9 mouse cellular contexts compared by ENCODE assay signal in genomic region chr10:130228246-130228645, GRCm38 (mm10). TPM values are rescaled to one million over a fixed set of nuclear protein-coding genes. Genes with fewer than 3 reads are reported as not detected.
DNase-seq lines count a peak whose midpoint lies in the region; ATAC-seq and TF ChIP-seq lines count a peak whose summit lies in the region.
"Had no signal": no experiment of that assay in that cellular context is flagged by ENCODE, and none has a peak within 500 bp of the region (broad histone marks: within the 10 kb centered on the region; RNA-seq: fewer than 3 reads in every experiment).

No protein-coding gene starts in this region.

- 0 out of 2 replicates have a peak, but pooled peaks have one; percentile 68 for ATAC-seq in intestine, embryonic 14.5 days (replicated peaks; ENCODE audit: low FRiP score, low TSS enrichment, low read depth)
- peak; percentile 89 for ATAC-seq in midbrain, postnatal 0 days (ENCODE audit: low FRiP score)

- H3K4me1 ChIP-seq in E14TG2a.4 (replicated peaks; ENCODE audit: low read depth, low read length) = no peaks in the 10 kb centered on the region
- H3K4me1 ChIP-seq in forebrain, embryonic 10.5 days = no peaks in the 10 kb centered on the region
- H3K4me1 ChIP-seq in intestine, embryonic 14.5 days (replicated peaks; ENCODE audit: control insufficient read depth, insufficient read depth, low read length) = no peaks in the 10 kb centered on the region
- H3K4me1 ChIP-seq in midbrain, postnatal 0 days (ENCODE audit: insufficient read depth, low read length) = no peaks in the 10 kb centered on the region
- H3K4me1 ChIP-seq: heart, embryonic 13.5 days had no signal

- TF ChIP-seq CTCF in E14TG2a.4 (conservative IDR thresholded peaks at IDR 0.05; ENCODE audit: low read length) = peak; percentile 81
- TF ChIP-seq CTCF in midbrain, postnatal 0 days (IDR thresholded peaks at IDR 0.05) = peak; percentile 94

- intact Hi-C loops in left cerebral cortex, postnatal 36 days (cut with DNase I) = loop anchor here (1.0 kb wide), 1 partner anchor 70 kb away; no protein-coding TSS in a partner anchor

- no peaks in the 10 kb centered on the region for H3K27me3 ChIP-seq in E14TG2a.4 (ENCODE audit: insufficient read depth, low read length)
- no peaks in the 10 kb centered on the region for H3K27me3 ChIP-seq in forebrain, embryonic 10.5 days (ENCODE audit: poor library complexity, severe bottlenecking)
- H3K27me3 ChIP-seq in intestine, embryonic 14.5 days (replicated peaks; ENCODE audit: control insufficient read depth, insufficient read depth, low read length) = no peaks in the 10 kb centered on the region
- no peaks in the 10 kb centered on the region for H3K27me3 ChIP-seq in midbrain, postnatal 0 days (ENCODE audit: insufficient read depth, low read length)
- H3K27me3 ChIP-seq: heart, embryonic 13.5 days had no signal

- DNase-seq in 3134 (ENCODE audit: extremely low read depth, insufficient read length, low spot score) = peak; percentile 2
- DNase-seq in c-Kit-positive CD71-negative TER-119-negative erythroid progenitor cells, embryonic 14.5 days (ENCODE audit: low read depth) = peak; percentile 41
- peak; percentile 47 for DNase-seq in forebrain, embryonic 10.5 days (ENCODE audit: extremely low spot score, low spot score)
- DNase-seq in intestine, embryonic 14.5 days (ENCODE audit: low spot score) = peak; percentile 57
- peak; percentile 32 to 39 for DNase-seq in left cerebral cortex, postnatal 36 days (ENCODE audit: low spot score in 2 of 2)
- peak; percentile 86 for DNase-seq in midbrain, postnatal 0 days (ENCODE audit: low spot score)
- peak; percentile 61 for DNase-seq in thymus, postnatal 0 days (ENCODE audit: low spot score)

- no peak overlapping the region for H3K4me3 ChIP-seq in E14TG2a.4 (replicated peaks; ENCODE audit: low read length)
- H3K4me3 ChIP-seq in forebrain, embryonic 10.5 days = no peak overlapping the region
- H3K4me3 ChIP-seq in intestine, embryonic 14.5 days (ENCODE audit: low read depth, low read length) = no peak overlapping the region
- H3K4me3 ChIP-seq in midbrain, postnatal 0 days (ENCODE audit: low read depth, low read length) = no peak overlapping the region
- H3K4me3 ChIP-seq: heart, embryonic 13.5 days had no signal

- H3K9me3 ChIP-seq in E14TG2a.4 (ENCODE audit: low read length) = no peaks in the 10 kb centered on the region; the same call in 1 of the 2 replicates
- H3K9me3 ChIP-seq in forebrain, embryonic 10.5 days = no peaks in the 10 kb centered on the region
- H3K9me3 ChIP-seq in intestine, embryonic 14.5 days (ENCODE audit: control insufficient read depth, low read length) = no peaks in the 10 kb centered on the region
- H3K9me3 ChIP-seq in midbrain, postnatal 0 days (ENCODE audit: low read length) = no peaks in the 10 kb centered on the region
- H3K9me3 ChIP-seq: heart, embryonic 13.5 days had no signal

- no peaks in the 10 kb centered on the region for H3K36me3 ChIP-seq in E14TG2a.4 (ENCODE audit: insufficient read depth, low read length)
- no peaks in the 10 kb centered on the region for H3K36me3 ChIP-seq in forebrain, embryonic 10.5 days (replicated peaks)
- no peaks in the 10 kb centered on the region for H3K36me3 ChIP-seq in intestine, embryonic 14.5 days (ENCODE audit: control insufficient read depth, insufficient read depth, low read length)
- no peaks in the 10 kb centered on the region for H3K36me3 ChIP-seq in midbrain, postnatal 0 days (ENCODE audit: insufficient read depth, low read length)
- H3K36me3 ChIP-seq: heart, embryonic 13.5 days had no signal

- no peak overlapping the region for H3K27ac ChIP-seq in forebrain, embryonic 10.5 days
- H3K27ac ChIP-seq in intestine, embryonic 14.5 days (ENCODE audit: low read depth) = no peak overlapping the region
- no peak overlapping the region for H3K27ac ChIP-seq in midbrain, postnatal 0 days (ENCODE audit: low read depth, low read length)
- H3K27ac ChIP-seq: heart, embryonic 13.5 days had no signal

- H3K4me2 ChIP-seq in intestine, embryonic 14.5 days (ENCODE audit: low read length) = no peak overlapping the region
- no peak overlapping the region for H3K4me2 ChIP-seq in midbrain, postnatal 0 days (ENCODE audit: low read depth, low read length, poor library complexity, severe bottlenecking)
- H3K4me2 ChIP-seq: heart, embryonic 13.5 days had no signal

- WGBS in forebrain, embryonic 10.5 days = 0% methylated on average over 1 of the region's 1 CpGs
- 4% methylated on average over 1 of the region's 1 CpGs for WGBS in intestine, embryonic 14.5 days
- WGBS in midbrain, postnatal 0 days = 0% methylated on average over 1 of the region's 1 CpGs

- no peak overlapping the region for H3K9ac ChIP-seq in intestine, embryonic 14.5 days (ENCODE audit: low read length)
- H3K9ac ChIP-seq in midbrain, postnatal 0 days (replicated peaks; ENCODE audit: low read length, poor library complexity, severe bottlenecking) = no peak overlapping the region
- H3K9ac ChIP-seq: heart, embryonic 13.5 days had no signal

RNA-seq across cellular contexts. Expression of gene Olfr827, which starts 14.0 kb away (rescaled TPM):
- not detected in 2 replicates for polyA plus RNA-seq in forebrain, embryonic 10.5 days (2016; fragmentation: Nextera tagmentation; extraction: Ambion mirVana)
- polyA plus RNA-seq in intestine, embryonic 14.5 days (2014; fragmentation: Nextera tagmentation; extraction: Ambion mirVana) = not detected in 2 replicates
- not detected for total RNA-seq in left cerebral cortex, postnatal 36 days (2021)
- not detected in 2 replicates for total RNA-seq in midbrain, postnatal 0 days (2014; rRNA removed)
- not detected in 2 replicates for polyA plus RNA-seq in midbrain, postnatal 0 days (2015; fragmentation: Nextera tagmentation; extraction: Ambion mirVana)
- polyA plus RNA-seq in thymus, postnatal 0 days (2015; fragmentation: Nextera tagmentation; extraction: Ambion mirVana) = not detected in 2 replicates
- polyA plus RNA-seq: heart, embryonic 13.5 days had no signal

RNA-seq across cellular contexts. Expression of gene Olfr826, which starts 44.3 kb away (rescaled TPM):
- polyA plus RNA-seq in forebrain, embryonic 10.5 days (2016; fragmentation: Nextera tagmentation; extraction: Ambion mirVana) = not detected in 2 replicates
- polyA plus RNA-seq in intestine, embryonic 14.5 days (2014; fragmentation: Nextera tagmentation; extraction: Ambion mirVana) = not detected in 2 replicates
- not detected for total RNA-seq in left cerebral cortex, postnatal 36 days (2021)
- not detected in 2 replicates for total RNA-seq in midbrain, postnatal 0 days (2014; rRNA removed)
- polyA plus RNA-seq in midbrain, postnatal 0 days (2015; fragmentation: Nextera tagmentation; extraction: Ambion mirVana) = not detected in 2 replicates
- polyA plus RNA-seq in thymus, postnatal 0 days (2015; fragmentation: Nextera tagmentation; extraction: Ambion mirVana) = not detected in 2 replicates
- polyA plus RNA-seq: heart, embryonic 13.5 days had no signal

RNA-seq across cellular contexts. Expression of gene Neurod4, which starts 51.8 kb away (rescaled TPM):
- 2.6 and 3.0 TPM in 2 replicates for polyA plus RNA-seq in forebrain, embryonic 10.5 days (2016; fragmentation: Nextera tagmentation; extraction: Ambion mirVana)
- polyA plus RNA-seq in intestine, embryonic 14.5 days (2014; fragmentation: Nextera tagmentation; extraction: Ambion mirVana) = not detected in 2 replicates
- under 1 TPM; 0.12 to 0.16 TPM for total RNA-seq in left cerebral cortex, postnatal 36 days (2021)
- total RNA-seq in midbrain, postnatal 0 days (2014; rRNA removed) = 0.47 and 0.77 TPM in 2 replicates
- 0.12 and 0.52 TPM in 2 replicates for polyA plus RNA-seq in midbrain, postnatal 0 days (2015; fragmentation: Nextera tagmentation; extraction: Ambion mirVana)
- polyA plus RNA-seq in thymus, postnatal 0 days (2015; fragmentation: Nextera tagmentation; extraction: Ambion mirVana) = 0.05 TPM in 2 replicates
- polyA plus RNA-seq: heart, embryonic 13.5 days had no signal

Comparison
In these comparisons a context has a peak if more than half of its experiments do, and no peak if none do; other contexts are left out.
1. DNase-seq: peak in every context shown above with its lines; median percentile 86 in midbrain, postnatal 0 days; 61 in thymus, postnatal 0 days; 57 in intestine, embryonic 14.5 days; 47 in forebrain, embryonic 10.5 days; 41 in c-Kit-positive CD71-negative TER-119-negative erythroid progenitor cells, embryonic 14.5 days; 36 in left cerebral cortex, postnatal 36 days; 2 in 3134.